Mouse (Mus musculus) testis, postnatal 10 days (tissue): ENCODE results near the gene Gnaq.
A peak's percentile ranks its signal among the peaks of the same experiment; 100 is the strongest.

Experiments
- DNase-seq: peaks from one replicate; pipeline ENCODE4 v3.0.0; 2021; ENCODE audit warnings: low spot score

Gene Gnaq

GRCm38 (mm10) chr19:16201356-16201755 lies 68.7 kb downstream of the Gnaq start:
- DNase-seq = no peak

- no peak for DNase-seq
Measured at GRCm38 (mm10) chr19:16204776-16205680, 72.4 kb downstream of the Gnaq start.

- no peak for DNase-seq
Measured at GRCm38 (mm10) chr19:16209616-16210015, 77.0 kb downstream of the Gnaq start.

- peak; percentile 61 for DNase-seq
Measured at GRCm38 (mm10) chr19:16214946-16215345, 82.3 kb downstream of the Gnaq start.

GRCm38 (mm10) chr19:16215430-16216016 lies 82.9 kb downstream of the Gnaq start:
- no peak for DNase-seq

GRCm38 (mm10) chr19:16219978-16220377 lies 87.3 kb downstream of the Gnaq start:
- DNase-seq = no peak

GRCm38 (mm10) chr19:16222526-16222925 lies 89.9 kb downstream of the Gnaq start:
- DNase-seq = no peak

GRCm38 (mm10) chr19:16223126-16223525 lies 90.5 kb downstream of the Gnaq start:
- DNase-seq = no peak

- no peak for DNase-seq
Measured at GRCm38 (mm10) chr19:16224831-16225230, 92.2 kb downstream of the Gnaq start.

- DNase-seq = no peak
Measured at GRCm38 (mm10) chr19:16231584-16231983, 99.0 kb downstream of the Gnaq start.

- no peak for DNase-seq
Measured at GRCm38 (mm10) chr19:16235594-16235993, 103.0 kb downstream of the Gnaq start.

- DNase-seq = no peak
Measured at GRCm38 (mm10) chr19:16237034-16237433, 104.4 kb downstream of the Gnaq start.

GRCm38 (mm10) chr19:16238072-16238471 lies 105.4 kb downstream of the Gnaq start:
- DNase-seq = no peak

GRCm38 (mm10) chr19:16238512-16238911 lies 105.9 kb downstream of the Gnaq start:
- no peak for DNase-seq

- DNase-seq = no peak
Measured at GRCm38 (mm10) chr19:16242708-16243107, 110.1 kb downstream of the Gnaq start.

GRCm38 (mm10) chr19:16249025-16249424 lies 116.4 kb downstream of the Gnaq start:
- DNase-seq = no peak

- DNase-seq = no peak
Measured at GRCm38 (mm10) chr19:16250921-16251320, 118.3 kb downstream of the Gnaq start.

- no peak for DNase-seq
Measured at GRCm38 (mm10) chr19:16251819-16252218, 119.2 kb downstream of the Gnaq start.

GRCm38 (mm10) chr19:16252696-16253095 lies 120.1 kb downstream of the Gnaq start:
- no peak for DNase-seq

GRCm38 (mm10) chr19:16254881-16255280 lies 122.2 kb downstream of the Gnaq start:
- no peak for DNase-seq

GRCm38 (mm10) chr19:16255294-16255693 lies 122.7 kb downstream of the Gnaq start:
- no peak for DNase-seq

GRCm38 (mm10) chr19:16258766-16259355 lies 126.2 kb downstream of the Gnaq start:
- no peak for DNase-seq
